Mouse (Mus musculus) embryo, embryonic 11 days (tissue): Measurements from ENCODE around the gene Cxcr5.

ENCODE experiments used
- DNase-seq: peaks from one replicate; pipeline ENCODE4 v3.0.0-alpha.2; 2015

Gene Cxcr5

GRCm38 (mm10) chr9:44475936-44476335 is 85.7 kb downstream of the Cxcr5 start:
- DNase-seq: no peak

- DNase-seq: no peak
Observed at GRCm38 (mm10) chr9:44474327-44474726, 87.3 kb downstream of the Cxcr5 start.

DNA sequence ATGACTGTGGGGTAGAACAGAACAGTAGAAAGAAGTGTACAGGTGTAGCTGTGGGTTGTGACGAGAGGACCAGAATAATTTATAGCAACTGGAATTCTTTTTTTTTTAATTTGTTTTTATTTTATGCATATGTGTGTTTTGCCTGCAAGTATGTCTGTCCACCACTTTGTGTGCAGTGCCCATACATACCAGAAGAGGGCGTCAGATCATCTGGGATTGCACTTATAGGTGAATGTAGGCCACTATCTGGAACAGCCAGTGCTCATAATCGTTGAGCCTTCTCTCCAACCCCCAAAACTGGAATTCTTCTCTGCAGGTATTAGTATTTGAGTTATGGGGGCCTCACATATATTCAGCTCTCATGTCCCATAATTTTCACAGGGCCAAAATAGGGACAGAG is 88.5 kb downstream of the Cxcr5 start:
- DNase-seq: no peak

- DNase-seq: no peak
Observed at GRCm38 (mm10) chr9:44468800-44469199, 92.9 kb downstream of the Cxcr5 start.

DNA sequence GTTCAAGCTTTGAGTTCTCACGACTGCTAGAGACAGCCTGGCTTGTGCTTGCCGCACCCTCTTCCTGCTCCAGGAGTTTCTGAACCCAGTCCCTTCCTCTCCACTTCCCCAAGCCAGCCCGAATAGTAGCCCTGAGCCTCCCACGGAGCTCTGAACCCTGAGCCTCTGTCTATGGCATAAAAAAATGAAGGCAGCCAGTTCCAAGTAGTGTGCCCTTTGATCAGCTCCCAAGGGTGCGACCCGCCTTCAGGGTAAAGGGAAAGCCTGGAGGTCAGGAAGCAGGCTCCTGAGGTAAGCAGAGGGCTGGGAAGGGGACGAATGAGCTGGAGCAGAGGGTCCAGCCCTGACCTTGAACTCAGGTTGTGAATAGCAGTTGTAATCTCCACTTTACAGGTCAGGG is 93.5 kb downstream of the Cxcr5 start:
- no peak for DNase-seq

GRCm38 (mm10) chr9:44461950-44462349 is 99.7 kb downstream of the Cxcr5 start:
- no peak for DNase-seq
